8 mouse cellular contexts compared by ENCODE assay signal in the genomic region with DNA sequence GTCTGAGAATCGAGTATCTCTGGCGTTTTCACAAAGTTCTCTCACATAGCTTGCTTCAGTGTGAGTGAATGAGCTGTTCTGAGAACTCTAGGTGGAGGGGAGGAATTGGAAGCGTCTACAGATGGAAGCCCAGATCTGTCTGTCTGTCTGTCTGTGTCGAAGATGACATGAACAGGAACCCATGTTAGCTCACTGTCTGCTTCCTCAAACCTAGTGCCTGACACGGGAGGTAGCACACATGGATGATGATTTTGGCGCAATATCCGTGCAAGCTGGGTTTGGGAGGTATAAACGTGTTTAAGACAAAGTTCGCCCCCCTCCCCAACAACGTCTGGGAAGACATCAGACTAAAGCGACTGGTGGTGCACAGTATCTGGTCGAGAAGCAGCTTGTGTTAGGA. TPM values are rescaled to one million over a fixed set of nuclear protein-coding genes. Genes with fewer than 3 reads are reported as not detected.
DNase-seq lines count a peak whose midpoint lies in the region; ATAC-seq and TF ChIP-seq lines count a peak whose summit lies in the region.

No protein-coding gene starts in this region.

- H3K4me1 ChIP-seq in embryonic facial prominence, embryonic 12.5 days = peaks cover 16% of the 10 kb centered on the region; the same call in 1 of the 2 replicates
- peaks cover 61% of the 10 kb centered on the region for H3K4me1 ChIP-seq in limb, embryonic 10.5 days
- no peaks in the 10 kb centered on the region; the same call in 1 of the 2 replicates for H3K4me1 ChIP-seq in neural tube, embryonic 14.5 days (ENCODE audit: control insufficient read depth, insufficient read depth, low read length)

- no peak overlapping the region for H3K27ac ChIP-seq in left cerebral cortex, adult 2 months
- H3K27ac ChIP-seq in embryonic facial prominence, embryonic 12.5 days = no peak overlapping the region
- H3K27ac ChIP-seq in limb, embryonic 10.5 days = no peak overlapping the region
- no peak overlapping the region for H3K27ac ChIP-seq in neural tube, embryonic 14.5 days (ENCODE audit: low read depth, low read length)

- peaks cover 14% of the 10 kb centered on the region; the same call in 1 of the 2 replicates for H3K27me3 ChIP-seq in embryonic facial prominence, embryonic 12.5 days
- peaks cover 22% of the 10 kb centered on the region for H3K27me3 ChIP-seq in limb, embryonic 10.5 days (ENCODE audit: low read depth, poor library complexity, severe bottlenecking)
- H3K27me3 ChIP-seq in neural tube, embryonic 14.5 days (ENCODE audit: control insufficient read depth, insufficient read depth, low read length) = peaks cover 11% of the 10 kb centered on the region; the same call in 1 of the 2 replicates

- peak overlapping the region; percentile 76 for H3K4me3 ChIP-seq in left cerebral cortex, adult 2 months
- peak overlapping the region; percentile 61 for H3K4me3 ChIP-seq in embryonic facial prominence, embryonic 12.5 days
- peak overlapping the region; percentile 67 for H3K4me3 ChIP-seq in limb, embryonic 10.5 days
- peak overlapping the region; percentile 61 for H3K4me3 ChIP-seq in neural tube, embryonic 14.5 days (ENCODE audit: low read depth, low read length)

- intact Hi-C loops in left cerebral cortex, adult 2 months (cut with DNase I) = no loop called here
- intact Hi-C loops in left cerebral cortex, postnatal 36 days (cut with DNase I) = no loop called here

- TF ChIP-seq CTCF in left cerebral cortex, adult 2 months (IDR thresholded peaks at IDR 0.05) = no peak

- H3K4me2 ChIP-seq in embryonic facial prominence, embryonic 12.5 days (replicated peaks) = peak overlapping the region; percentile 73
- H3K4me2 ChIP-seq in neural tube, embryonic 14.5 days (ENCODE audit: low read depth, low read length) = peak overlapping the region; percentile 95

- H3K9ac ChIP-seq in embryonic facial prominence, embryonic 12.5 days = 0 out of 2 replicates have a peak overlapping the region, but pooled peaks have one; percentile 68
- no peak overlapping the region for H3K9ac ChIP-seq in neural tube, embryonic 14.5 days (replicated peaks; ENCODE audit: low read depth, low read length)

- 40% methylated on average over 12 of the region's 12 CpGs for WGBS in embryonic facial prominence, embryonic 12.5 days
- WGBS in limb, embryonic 10.5 days = 41% methylated on average over 12 of the region's 12 CpGs
- 44% methylated on average over 12 of the region's 12 CpGs for WGBS in neural tube, embryonic 14.5 days

- H3K36me3 ChIP-seq in embryonic facial prominence, embryonic 12.5 days = no peaks in the 10 kb centered on the region
- peaks cover 4% of the 10 kb centered on the region; the same call in 1 of the 2 replicates for H3K36me3 ChIP-seq in limb, embryonic 10.5 days
- H3K36me3 ChIP-seq in neural tube, embryonic 14.5 days (ENCODE audit: control insufficient read depth, insufficient read depth, low read length) = no peaks in the 10 kb centered on the region

- no peak for DNase-seq in left cerebral cortex, adult 2 months (ENCODE audit: extremely low spot score in 1 of 2, low spot score in 2 of 2)
- DNase-seq in left cerebral cortex, postnatal 36 days (ENCODE audit: low spot score in 2 of 2) = no peak
- DNase-seq in limb, embryonic 10.5 days (ENCODE audit: low spot score) = no peak
- no peak for DNase-seq in ovary, postnatal 10 days (ENCODE audit: low spot score)
- DNase-seq in adrenal gland, adult 8-10 months = no peak
- DNase-seq in retina, postnatal 1 day = no peak

- no peaks in the 10 kb centered on the region for H3K9me3 ChIP-seq in embryonic facial prominence, embryonic 12.5 days
- H3K9me3 ChIP-seq in limb, embryonic 10.5 days (replicated peaks) = no peaks in the 10 kb centered on the region
- H3K9me3 ChIP-seq in neural tube, embryonic 14.5 days (ENCODE audit: control insufficient read depth, low read length) = no peaks in the 10 kb centered on the region

- ATAC-seq in embryonic facial prominence, embryonic 12.5 days (ENCODE audit: insufficient number of reproducible peaks, insufficient read depth, low FRiP score, low TSS enrichment) = no peak
- no peak for ATAC-seq in neural tube, embryonic 14.5 days (ENCODE audit: low read depth)

RNA-seq across cellular contexts. Expression of a gene that starts 0.7 kb away (rescaled TPM):
- total RNA-seq in left cerebral cortex, adult 2 months (2021) = 1 to 10 TPM; 3.9 to 4.1 TPM
- 1 to 10 TPM; 3.2 to 4.4 TPM for total RNA-seq in left cerebral cortex, postnatal 36 days (2021)
- 30.7 and 32.1 TPM in 2 replicates for polyA plus RNA-seq in embryonic facial prominence, embryonic 12.5 days (2016; fragmentation: Nextera tagmentation; extraction: Ambion mirVana)
- polyA plus RNA-seq in limb, embryonic 10.5 days (2016; fragmentation: Nextera tagmentation; extraction: Ambion mirVana) = 19.3 and 24.5 TPM in 2 replicates
- 17.6 and 18.0 TPM in 2 replicates for polyA plus RNA-seq in neural tube, embryonic 14.5 days (2014; fragmentation: Nextera tagmentation; extraction: Ambion mirVana)
- 10 to 100 TPM in 1 of 4 experiments, 1 to 10 TPM in 3; 5.3 to 12.2 (median 7.7) TPM for total RNA-seq in adrenal gland, adult 8-10 months (2022)

RNA-seq across cellular contexts. Expression of a gene that starts 6.4 kb away (rescaled TPM):
- total RNA-seq in left cerebral cortex, adult 2 months (2021) = under 1 TPM; 0.63 to 0.87 TPM
- under 1 TPM; 0.64 to 0.66 TPM for total RNA-seq in left cerebral cortex, postnatal 36 days (2021)
- polyA plus RNA-seq in embryonic facial prominence, embryonic 12.5 days (2016; fragmentation: Nextera tagmentation; extraction: Ambion mirVana) = 0.19 and 0.34 TPM in 2 replicates
- polyA plus RNA-seq in limb, embryonic 10.5 days (2016; fragmentation: Nextera tagmentation; extraction: Ambion mirVana) = 0.09 TPM in 1 of 2 replicates, not detected in the other
- polyA plus RNA-seq in neural tube, embryonic 14.5 days (2014; fragmentation: Nextera tagmentation; extraction: Ambion mirVana) = 0.15 and 0.28 TPM in 2 replicates
- under 1 TPM in 2 of 4 experiments, not detected in 2; 0.12 to 0.16 TPM for total RNA-seq in adrenal gland, adult 8-10 months (2022)
